Mouse (Mus musculus) ZHBTc4 (cell line): Measurements from ENCODE around the gene Agl.
A peak's percentile ranks its signal among the peaks of the same experiment; 100 is the strongest.
"Not testable (repeated sequence)": the region's sequence is repeated elsewhere in the genome, so short reads cannot be mapped to it uniquely, and the experiment has no call there.

Experiments used
- DNase-seq: peaks from one replicate; pipeline ENCODE4 v3.0.0-alpha.2; 2011; ENCODE audit warnings: low read depth, low spot score

Gene Agl

GRCm38 (mm10) chr3:116748391-116749170 lies 59.4 kb downstream of the Agl start:
- peak; percentile 86 for DNase-seq

DNA sequence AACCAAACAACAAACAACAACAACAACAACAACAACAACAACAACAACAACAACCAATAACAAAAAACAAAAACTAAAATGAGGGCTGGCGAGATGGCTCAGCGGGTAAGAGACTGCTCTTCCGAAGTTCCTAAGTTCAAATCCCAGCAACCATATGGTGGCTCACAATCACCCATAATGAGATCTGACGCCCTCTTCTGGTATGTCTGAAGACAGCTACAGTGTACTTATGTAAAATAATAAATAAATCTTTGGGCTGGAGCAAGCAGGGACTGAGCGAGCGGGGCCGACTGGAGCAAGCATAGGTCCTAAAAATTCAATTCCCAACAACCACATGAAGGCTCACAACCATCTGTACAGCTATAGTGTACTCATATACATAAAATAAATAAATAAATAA lies 60.3 kb downstream of the Agl start:
- not testable (repeated sequence) for DNase-seq

DNA sequence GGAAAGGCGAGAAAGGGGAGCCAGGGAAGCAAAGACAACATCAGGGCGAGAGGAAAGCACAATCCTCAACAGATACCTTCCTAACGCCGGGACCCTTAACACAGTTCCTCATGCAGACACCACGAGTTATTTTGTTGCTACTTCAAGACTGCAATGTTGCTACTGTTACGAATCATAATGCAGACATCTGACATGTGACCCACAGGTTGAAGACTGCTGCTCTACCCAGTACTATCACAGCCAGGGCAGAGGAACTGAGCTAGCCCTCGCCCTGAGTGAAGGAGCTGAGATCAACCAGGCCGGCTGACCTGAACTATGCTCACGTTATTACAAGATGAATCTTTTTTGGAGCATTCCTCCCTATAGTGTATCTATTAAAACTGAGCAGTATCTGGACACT lies 67.0 kb downstream of the Agl start:
- DNase-seq: no peak

DNA sequence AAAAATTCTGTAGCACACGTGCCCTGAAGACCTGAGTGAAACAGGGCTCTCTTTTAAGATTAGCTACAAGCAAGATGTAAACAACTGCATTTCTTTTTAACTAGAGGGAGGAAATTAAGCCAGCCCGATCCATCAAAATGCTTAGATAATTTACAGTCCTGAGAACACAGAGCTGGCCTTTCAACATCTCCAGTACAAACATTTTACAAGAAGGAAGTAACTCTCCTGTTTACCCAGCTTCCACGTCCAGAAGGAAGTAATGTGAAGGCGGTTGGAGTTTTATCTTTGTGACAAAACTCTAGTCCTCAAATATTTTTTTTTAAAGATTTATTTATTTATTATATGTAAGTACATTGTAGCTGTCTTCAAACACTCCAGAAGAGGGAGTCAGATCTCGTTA lies 67.9 kb downstream of the Agl start:
- DNase-seq: no peak

DNA sequence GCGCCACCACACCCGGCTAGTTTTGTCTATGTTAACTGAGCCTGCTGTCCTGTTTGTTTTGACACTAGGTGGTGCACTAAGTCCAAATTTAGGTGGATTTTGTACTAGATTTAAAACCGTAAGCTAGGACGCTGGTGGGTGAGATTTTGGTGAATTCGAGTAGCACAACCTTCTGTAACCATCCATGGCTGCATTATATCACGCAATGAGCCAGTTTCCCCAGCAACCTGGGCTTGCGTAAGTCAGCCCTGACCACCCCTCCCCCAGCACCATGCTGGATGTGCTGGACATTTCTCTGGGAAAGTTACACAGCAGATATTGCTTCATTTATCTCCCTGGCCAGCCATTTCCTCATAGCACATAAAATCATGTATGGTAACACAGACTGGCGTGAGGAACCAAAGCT lies 70.6 kb downstream of the Agl start:
- DNase-seq: peak; percentile 53

DNA sequence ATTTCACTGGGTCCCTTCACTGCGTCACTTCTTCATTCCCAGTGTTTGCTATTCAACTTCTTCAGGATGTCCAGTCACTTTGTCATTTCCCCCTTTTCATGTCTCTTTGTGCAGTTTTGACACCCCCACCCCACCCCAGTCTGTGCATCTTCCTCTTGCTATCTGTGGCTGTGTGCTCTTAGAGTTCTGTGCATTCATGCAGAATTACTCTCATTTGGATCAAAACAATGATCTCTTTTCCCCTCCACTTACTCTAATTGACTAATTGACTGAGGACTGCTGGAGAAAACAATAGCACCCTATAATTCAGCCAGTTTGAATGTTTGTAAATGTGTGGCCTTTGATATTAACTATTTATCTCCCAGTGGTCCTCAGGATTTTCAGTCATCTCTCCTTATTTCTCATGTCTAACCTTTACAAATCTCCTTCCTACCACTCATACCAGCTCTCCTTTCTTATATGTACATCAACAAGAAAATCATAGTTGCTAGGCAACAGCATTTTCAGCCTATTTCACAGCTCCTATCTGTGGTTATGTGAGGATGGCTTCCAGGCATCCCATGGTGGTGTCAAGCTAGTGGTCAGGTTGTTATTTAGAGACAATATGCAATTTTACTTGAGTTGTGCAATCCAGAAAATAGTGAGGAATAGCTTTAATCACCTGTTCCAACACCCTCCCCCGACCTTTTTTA lies 78.3 kb downstream of the Agl start:
- no peak for DNase-seq

DNA sequence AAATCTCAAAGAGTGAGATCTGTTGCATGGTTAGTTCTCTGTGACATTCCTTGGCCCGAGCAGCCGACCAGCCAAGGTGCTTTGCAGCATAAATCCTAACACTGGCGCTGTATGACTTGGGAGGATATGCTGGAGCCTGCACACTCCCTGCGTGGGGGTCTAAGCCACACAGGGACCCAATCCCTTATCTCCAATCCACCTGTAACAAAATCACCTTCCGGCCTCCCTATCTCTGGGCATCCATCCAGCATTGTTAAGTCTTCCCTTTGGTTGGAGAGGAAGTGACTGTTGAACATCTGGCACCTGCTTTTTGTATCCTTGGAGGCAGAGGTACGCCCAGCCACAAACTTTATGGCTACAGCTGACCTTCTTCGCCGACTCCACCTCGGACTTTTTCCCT lies 81.2 kb downstream of the Agl start:
- DNase-seq: no peak

DNA sequence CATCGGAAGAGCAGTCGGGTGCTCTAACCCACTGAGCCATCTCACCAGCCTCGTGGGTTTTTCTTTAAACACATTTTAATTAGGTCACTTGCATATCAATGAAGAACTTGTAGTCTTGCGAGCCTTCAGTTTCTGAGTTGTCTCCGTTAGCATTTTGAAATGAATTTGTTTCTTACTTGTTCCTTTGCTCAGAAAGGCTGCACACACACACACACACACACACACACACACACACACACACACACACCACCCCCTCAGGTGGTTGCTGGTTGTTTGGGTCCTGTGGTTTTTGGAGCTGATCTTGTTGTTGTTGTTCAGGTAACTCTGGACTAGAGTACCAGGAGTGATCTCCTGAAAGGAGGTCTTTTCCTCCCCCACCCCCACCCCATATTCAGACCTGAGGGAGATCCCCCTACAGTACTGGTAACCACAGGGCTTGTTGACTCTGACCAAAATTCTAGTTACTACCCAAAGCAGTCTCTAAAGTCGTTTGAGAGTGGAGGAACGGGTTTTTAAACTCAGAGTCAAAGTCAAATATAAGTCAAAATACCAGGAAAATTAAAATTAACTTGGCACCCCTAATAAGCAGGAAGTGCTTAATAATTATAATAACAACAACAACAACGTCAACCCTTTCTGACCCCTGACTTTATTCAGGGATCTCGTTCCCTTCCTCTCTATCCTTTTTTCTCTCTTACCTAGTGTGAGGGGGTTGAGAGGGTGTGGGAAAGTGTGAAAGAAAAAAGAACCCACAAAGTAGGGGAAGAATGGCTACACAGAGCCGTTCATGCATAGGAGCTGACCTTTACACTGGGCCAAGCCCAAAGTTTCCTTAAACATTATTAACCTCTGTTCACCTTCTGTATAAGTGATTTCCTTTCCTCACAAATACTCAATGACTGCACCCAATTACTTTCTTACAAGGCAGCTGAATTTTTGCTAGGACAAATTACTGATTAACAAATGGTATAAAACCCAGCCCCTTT lies 84.2 kb downstream of the Agl start:
- peak; percentile 53 for DNase-seq

DNA sequence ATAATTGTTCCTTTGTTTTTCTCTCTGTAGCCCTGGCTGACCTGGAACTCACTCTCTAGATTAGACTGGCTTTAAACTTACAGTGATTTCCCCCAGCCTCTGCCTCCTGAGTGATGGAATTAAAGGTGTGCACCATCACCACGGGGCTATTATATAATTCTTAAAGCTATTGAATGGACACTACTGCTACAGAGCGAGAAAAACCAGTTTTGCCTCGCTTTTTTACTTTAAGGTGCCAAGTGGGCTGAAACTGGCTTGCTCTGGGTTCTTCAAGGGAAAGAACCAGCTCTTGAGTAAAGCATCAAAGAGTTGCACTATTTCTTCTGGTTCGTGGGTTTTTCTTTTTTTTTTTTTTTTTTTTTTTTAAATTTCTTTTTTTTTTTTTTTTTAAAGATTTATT lies 85.0 kb downstream of the Agl start:
- DNase-seq: peak; percentile 90

DNA sequence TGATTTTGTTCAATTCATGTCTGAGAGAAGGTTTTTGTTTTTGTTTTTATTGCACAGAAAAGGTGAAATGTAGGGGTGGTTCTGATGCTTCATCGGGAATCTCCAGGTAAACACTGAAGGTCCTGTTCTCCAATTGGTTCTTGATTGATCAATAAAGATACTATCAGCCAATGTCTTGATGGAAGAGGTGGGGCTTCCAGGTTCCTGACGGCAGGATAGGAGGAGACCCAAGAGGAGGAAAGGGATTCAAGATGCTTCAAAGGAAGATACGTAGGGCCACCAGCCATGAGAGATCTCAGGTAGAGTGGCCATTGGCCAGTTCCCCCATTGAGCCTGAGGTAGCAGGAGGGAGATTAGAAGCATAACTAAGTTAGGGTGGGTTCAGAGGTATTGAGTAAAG lies 89.0 kb downstream of the Agl start:
- peak; percentile 69 for DNase-seq

GRCm38 (mm10) chr3:116713031-116713430 lies 94.9 kb downstream of the Agl start:
- no peak for DNase-seq

- DNase-seq: no peak
Measured at GRCm38 (mm10) chr3:116712436-116712881, 95.5 kb downstream of the Agl start, which contains the start of gene Slc35a3. Gene Slc35a3, minus strand, starts transcription at chr3:116712831.

DNA sequence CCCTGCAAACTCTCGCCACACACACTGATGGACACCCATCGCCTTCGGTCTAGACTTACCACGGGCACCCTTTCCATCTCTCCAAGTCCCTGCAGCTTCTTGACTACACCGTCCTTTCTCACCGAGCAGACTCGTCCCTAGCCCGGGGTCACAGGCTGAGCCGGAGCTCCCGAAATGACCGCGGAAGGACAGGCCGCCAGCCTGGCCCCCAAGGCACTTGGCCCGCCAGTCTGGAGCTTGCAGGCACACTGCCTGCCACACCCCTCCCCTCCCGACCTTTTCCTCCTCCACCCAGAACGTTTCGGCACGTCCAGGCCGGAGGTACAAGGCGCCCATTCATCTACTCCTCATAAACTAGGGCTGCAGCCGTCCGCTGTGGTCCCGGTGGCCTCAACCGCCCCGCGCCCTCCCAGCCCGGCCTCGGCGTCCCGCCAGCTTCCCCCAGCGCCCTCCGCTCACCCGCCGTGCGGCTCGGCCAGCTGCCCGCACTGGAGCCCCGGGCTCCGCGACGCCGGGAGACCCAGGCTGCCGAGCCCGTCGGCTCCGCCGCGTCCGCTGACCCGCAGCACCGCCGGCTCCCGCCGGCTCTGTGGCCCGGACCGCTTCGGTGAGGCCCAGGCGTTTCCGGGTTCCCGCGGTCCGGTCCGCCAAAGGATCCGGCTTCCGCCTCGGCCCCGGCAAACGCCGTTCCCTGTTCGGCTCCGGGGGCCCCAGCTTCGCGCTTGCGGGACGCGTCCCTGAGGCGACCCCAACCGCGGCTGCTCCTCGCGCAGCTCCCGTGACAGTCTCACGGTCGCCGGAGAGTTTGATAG lies 96.1 kb downstream of the Agl start:
- DNase-seq: peak; percentile 79

DNA sequence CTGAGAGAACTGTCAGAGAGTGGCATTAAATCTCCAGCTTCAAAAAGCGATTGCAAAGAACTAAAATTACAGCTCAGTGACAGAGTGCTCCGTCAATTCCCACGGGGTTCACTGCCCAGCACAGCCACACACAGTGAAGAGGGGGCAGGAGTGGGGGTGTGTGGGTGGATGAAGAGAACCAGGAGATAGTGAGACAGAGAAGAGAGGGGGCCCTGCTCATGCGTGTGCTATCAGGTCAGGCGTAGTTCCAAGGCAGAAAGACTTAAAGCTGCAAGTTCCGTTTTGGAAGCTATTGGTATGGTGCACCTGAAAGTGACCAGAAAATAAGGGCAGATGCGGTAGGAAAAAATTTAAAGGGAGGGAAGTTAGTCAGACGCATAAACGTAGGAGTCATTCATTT lies 97.0 kb downstream of the Agl start:
- no peak for DNase-seq

GRCm38 (mm10) chr3:116705637-116706204 lies 102.2 kb downstream of the Agl start:
- no peak for DNase-seq

GRCm38 (mm10) chr3:116703835-116704234 lies 104.1 kb downstream of the Agl start:
- no peak for DNase-seq

- no peak for DNase-seq
Measured at GRCm38 (mm10) chr3:116702647-116703272, 105.2 kb downstream of the Agl start.

GRCm38 (mm10) chr3:116701601-116702000 lies 106.4 kb downstream of the Agl start:
- DNase-seq: peak; percentile 57

GRCm38 (mm10) chr3:116698786-116699185 lies 109.2 kb downstream of the Agl start:
- no peak for DNase-seq

GRCm38 (mm10) chr3:116695666-116695985 lies 112.3 kb downstream of the Agl start:
- DNase-seq: no peak
